ENCODE assay signal across 18 mouse cellular contexts in genomic region chr5:49451295-49451694, GRCm38 (mm10).
"Had no signal": no experiment of that assay in that cellular context is flagged by ENCODE, and none has a peak within 500 bp of the region (broad histone marks: within the 10 kb centered on the region; RNA-seq: fewer than 3 reads in every experiment).

No protein-coding gene starts in this region.

- H3K9me3 ChIP-seq: liver, embryonic 13.5 days; liver, embryonic 15.5 days; lung, embryonic 15.5 days; megakaryocyte, embryonic 14.5 days; neural tube, embryonic 12.5 days; stomach, embryonic 15.5 days had no signal

- DNase-seq: liver, embryonic 13.5 days; liver, postnatal 0 days; lung, adult 2 months; lung, postnatal 14 days; lung, postnatal 36 days; right cerebral cortex, postnatal 14 days; thymus, adult 2 months; thymus, postnatal 25 days; thymus, postnatal 4 days had no signal

- H3K4me3 ChIP-seq: liver, embryonic 13.5 days; liver, embryonic 15.5 days; lung, embryonic 15.5 days; megakaryocyte, embryonic 14.5 days; neural tube, embryonic 12.5 days; stomach, embryonic 15.5 days had no signal

- H3K9ac ChIP-seq: liver, embryonic 13.5 days; liver, embryonic 15.5 days; liver, postnatal 0 days; lung, embryonic 15.5 days; neural tube, embryonic 12.5 days; stomach, embryonic 15.5 days had no signal

- H3K27ac ChIP-seq: liver, embryonic 13.5 days; liver, embryonic 15.5 days; lung, embryonic 15.5 days; macrophage; neural tube, embryonic 12.5 days; stomach, embryonic 15.5 days; stomach, postnatal 0 days had no signal

- H3K4me1 ChIP-seq: liver, embryonic 13.5 days; liver, embryonic 15.5 days; lung, embryonic 15.5 days; megakaryocyte, embryonic 14.5 days; neural tube, embryonic 12.5 days; stomach, embryonic 15.5 days had no signal

- H3K36me3 ChIP-seq: liver, embryonic 13.5 days; liver, embryonic 15.5 days; lung, embryonic 15.5 days; neural tube, embryonic 12.5 days; stomach, embryonic 15.5 days had no signal

- H3K27me3 ChIP-seq: liver, embryonic 13.5 days; liver, embryonic 15.5 days; lung, embryonic 15.5 days; megakaryocyte, embryonic 14.5 days; neural tube, embryonic 12.5 days; stomach, embryonic 15.5 days had no signal

- H3K4me2 ChIP-seq: liver, embryonic 13.5 days; liver, embryonic 15.5 days; lung, embryonic 15.5 days; neural tube, embryonic 12.5 days; stomach, embryonic 15.5 days had no signal

- ATAC-seq: liver, postnatal 0 days; lung, postnatal 0 days; midbrain, embryonic 16.5 days had no signal
